Mouse (Mus musculus): Measurements from ENCODE around the gene Themis2.
A peak's percentile ranks its signal among the peaks of the same experiment; 100 is the strongest.

Themis2 gene

DNA sequence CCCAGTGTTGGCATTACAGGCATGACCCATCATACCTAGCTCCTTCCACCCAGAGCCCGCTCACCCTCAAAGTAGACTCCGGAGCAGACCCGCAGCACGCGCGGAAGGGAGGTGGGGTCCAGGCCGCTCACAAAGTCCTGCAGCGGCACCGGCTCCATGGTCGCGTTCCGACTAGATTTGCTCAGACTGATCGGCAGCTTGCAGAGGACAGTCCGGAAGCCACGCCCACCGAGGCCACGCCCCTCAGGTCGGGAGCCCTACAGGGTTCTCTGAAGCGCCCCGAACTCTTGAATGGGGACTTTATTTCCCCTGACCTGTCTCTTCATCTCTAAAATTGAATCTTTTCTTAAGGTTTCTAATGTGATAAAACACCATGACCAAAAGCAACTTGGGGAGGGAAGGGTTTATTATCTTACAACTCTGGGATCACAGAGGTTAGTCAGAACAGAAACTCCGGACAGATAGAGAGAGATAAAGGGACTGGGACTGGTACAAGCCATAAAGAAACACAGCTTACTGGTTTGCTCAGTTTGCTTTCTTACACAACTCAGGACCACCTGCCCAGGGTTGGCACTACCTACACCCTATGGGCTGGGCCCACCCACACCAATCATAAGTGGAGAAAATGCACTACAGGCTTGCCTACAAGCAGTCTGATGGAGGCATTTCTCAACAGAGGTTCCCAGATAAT is at the start of gene Themis2:
Gene Themis2, minus strand, starts transcription at position 192 of the 691 bp plus-strand sequence.
- peak; percentile 88 for DNase-seq (ENCODE audit: low spot score)

DNA sequence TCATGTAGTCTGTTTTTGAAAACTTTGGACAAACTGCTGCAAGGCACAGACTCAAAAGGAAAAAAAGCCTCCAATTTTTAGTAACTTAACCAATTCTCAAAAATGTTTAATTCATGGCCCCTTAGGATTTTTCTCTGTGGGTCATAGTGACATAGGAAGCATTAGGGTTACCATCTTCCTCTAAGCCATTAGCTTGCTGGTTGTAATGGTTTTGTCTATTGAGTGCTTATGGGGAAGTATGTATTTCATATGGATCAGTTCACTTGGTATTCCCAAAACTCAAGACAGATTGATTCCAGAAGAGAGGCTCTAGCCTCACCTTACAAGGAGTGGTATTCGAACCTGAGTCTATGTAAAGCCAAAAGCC is 47.5 kb upstream of the Themis2 start:
- DNase-seq (ENCODE audit: low spot score): no peak

DNA sequence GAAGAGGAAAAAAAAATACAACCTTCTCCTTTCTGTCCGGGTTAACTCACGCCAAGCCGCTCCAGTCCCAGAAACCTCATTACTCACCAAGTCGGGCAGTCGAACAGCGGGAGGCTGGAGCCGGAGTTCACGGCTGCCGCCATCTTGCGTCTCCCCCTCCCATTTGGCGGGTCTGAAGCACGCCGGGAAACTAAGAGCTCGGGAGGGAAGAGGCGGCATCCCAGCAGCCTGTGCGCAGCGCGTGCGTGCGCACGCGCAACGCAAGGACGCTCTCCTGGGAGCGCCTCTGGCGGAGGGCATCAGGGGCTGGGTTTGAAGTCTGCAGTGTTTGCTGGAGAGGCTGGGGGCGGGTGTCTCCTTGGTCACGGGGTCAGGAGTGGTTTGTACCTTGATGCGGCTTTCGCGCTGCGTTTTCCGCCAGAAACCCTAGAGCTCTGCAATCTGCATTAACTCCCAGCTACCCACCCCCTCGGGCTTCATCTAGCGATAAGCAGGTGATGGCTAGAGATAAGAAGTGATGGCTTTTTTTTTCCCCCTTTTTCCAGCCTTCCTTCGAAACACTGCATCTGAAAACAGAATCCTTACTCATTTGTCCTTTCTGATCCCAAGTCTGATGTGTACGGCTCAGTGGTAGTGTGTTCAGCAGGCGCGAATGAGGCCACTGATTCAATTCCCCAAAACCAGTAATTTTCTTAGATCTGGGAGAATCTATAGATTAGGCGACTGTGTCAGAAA is 47.0 kb upstream of the Themis2 start, which contains the start of gene Ppp1r8:
Gene Ppp1r8, minus strand, starts transcription at position 200 of the 735 bp plus-strand sequence.
- peak; percentile 71 for DNase-seq (ENCODE audit: low spot score)

DNA sequence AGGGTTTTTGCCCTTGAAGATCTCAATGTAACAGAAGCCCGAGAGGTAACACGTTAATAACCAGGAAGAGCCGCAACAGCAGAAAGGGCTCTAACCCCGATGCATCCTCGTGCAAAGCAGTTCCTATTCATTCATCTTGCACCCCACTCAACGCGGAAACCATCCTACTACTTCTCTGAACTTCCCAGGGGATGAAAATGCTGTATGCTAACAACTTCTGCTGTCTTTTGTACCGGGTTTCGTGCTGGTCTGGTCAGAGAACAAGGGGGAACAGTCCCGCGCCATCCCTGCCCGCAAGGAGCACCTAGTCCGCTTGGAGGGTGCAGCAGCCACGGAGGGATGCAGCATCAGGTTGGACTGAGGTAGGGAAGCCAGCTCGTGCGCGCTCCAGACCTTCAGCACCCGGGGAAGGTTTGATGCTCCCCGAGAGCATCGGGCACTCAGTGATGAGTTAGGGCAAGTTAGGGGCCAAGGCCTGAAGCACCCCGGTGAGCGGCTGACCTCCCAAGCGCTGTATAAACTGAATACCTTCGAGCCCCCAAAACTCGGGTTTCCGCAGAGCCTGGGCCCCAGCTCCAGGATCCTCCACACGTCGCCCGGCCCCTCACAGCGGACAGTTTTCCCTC is 46.2 kb upstream of the Themis2 start:
- peak; percentile 34 for DNase-seq (ENCODE audit: low spot score)

DNA sequence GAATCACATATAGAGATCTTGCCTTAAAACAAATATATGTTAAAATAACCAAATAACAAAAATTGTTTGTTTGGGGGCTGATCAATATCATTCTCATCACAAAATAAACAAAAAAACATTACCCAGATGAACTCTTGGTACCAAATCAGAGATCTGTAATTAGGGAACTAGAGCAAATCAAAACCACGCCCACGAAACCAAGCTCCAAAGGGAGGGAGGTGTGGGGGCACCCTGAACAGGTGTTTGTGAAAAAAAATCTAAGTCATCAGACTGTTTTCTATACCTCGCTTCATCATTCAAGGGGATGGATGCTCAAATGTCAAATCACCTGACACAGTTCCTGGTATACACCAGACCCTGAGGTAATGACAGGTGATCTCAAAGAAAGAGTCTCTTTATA is 45.3 kb upstream of the Themis2 start:
- DNase-seq (ENCODE audit: low spot score): no peak

DNA sequence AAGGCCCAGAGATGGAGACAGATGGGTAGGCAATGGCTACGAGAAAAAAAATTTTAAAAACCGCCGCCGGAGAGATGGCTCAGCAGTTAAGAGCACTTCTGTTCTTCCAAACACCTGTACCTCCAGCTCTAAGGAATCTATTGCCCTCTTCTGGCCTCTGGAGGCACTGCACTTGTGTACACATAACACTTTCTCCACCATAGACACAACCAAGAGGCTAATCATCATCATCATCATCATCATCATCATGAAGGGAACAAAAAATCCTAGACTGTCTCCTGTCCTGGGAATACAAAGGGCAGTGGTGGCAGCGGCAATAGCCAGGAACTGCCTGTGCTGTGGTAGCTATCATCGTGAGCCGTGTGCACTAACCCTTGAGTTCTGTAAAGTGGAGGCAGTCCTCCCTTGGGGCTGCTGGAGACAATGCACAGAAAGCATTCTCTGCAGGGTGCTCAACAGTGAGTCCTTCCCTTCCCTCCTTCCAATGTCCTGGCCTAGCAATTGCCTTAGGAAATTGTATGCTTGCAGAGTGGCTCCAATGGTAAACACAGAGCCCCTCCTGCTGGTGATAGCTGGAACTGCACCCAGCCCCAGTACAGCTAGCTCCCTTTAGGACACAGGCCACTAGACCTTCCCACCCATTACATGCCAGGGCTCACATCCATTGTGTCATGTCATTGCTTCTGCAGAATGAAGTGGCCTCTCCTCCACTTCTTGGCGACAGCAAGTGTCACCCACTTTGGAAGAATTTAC is 27.6 kb upstream of the Themis2 start:
- DNase-seq (ENCODE audit: low spot score): peak; percentile 81

DNA sequence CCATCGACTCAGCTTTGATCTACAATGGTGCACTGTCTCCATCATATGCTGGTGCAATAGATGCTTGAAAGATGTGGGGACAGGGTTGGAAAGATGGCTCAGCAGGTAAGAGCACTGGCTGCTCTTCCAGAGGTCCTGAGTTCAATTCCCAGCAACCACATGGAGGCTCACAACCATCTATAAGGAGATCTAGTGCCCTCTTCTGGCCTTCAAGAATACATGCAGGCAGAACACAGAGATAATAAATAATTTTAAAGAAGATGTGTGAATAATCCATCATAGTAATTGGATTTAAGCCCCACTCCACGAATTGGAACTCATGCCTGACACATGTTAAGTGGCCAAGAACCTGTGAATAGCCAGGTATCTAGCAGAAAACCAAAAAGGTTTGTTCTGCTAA is 22.3 kb upstream of the Themis2 start:
- DNase-seq (ENCODE audit: low spot score): no peak

DNA sequence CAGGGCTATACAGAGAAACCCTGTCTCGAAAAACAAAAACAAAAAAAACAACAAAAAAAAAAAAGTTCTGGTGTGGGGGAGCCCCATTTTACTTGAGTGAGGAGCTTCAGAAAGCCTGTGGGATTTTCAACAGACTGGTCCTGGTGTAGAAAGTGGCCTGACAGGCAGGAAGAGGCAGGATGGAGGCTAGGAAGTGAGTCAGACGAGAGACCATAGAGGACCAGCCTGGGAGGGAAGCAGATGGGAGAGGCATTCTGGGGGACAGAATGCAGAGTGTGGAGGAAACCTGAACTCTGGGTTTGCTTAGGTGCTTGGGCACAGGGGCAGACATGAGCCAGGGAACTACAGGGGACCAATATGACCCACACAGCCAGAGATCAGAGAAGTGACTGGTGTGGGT is 20.7 kb upstream of the Themis2 start:
- DNase-seq (ENCODE audit: low spot score): no peak

DNA sequence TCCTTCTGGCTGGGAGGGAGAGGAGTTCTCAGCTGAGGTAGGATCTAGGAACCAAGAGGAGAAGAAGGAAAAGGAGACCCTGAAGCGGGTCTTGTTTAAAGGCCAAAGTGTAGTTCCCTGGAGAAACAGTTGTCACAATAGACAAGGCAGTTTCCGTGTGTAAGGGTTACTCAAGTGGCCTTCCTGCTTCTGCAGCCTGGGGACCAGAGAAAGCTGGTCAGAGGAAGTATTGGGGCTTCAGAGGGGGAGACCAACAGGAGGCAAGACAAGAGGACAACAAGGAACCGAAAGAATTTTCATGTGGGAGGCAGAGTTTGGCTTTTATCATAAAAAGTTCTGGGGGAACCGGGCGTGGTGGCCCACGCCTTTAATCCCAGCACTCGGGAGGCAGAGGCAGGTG is 20.2 kb upstream of the Themis2 start:
- no peak for DNase-seq (ENCODE audit: low spot score)

DNA sequence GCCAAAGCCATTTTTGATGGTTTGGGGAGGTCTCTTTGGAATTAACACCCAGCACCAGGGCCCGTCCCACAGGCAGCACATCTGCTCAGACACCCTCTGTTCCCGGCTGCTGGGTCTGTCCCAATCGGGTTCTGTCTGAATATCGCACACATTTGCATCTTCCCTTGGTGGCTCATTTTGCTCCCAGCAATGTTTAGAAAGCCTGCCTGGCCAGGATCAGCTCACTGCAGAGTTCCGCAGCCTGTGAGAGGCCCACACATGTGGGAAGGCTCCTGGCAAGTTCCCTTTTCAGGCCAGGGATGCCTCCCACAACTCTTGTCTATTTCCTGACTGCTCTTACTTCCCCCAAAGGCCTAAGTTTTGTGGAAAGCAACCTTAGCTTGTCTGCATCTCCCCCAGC is 13.4 kb upstream of the Themis2 start:
- DNase-seq (ENCODE audit: low spot score): no peak

DNA sequence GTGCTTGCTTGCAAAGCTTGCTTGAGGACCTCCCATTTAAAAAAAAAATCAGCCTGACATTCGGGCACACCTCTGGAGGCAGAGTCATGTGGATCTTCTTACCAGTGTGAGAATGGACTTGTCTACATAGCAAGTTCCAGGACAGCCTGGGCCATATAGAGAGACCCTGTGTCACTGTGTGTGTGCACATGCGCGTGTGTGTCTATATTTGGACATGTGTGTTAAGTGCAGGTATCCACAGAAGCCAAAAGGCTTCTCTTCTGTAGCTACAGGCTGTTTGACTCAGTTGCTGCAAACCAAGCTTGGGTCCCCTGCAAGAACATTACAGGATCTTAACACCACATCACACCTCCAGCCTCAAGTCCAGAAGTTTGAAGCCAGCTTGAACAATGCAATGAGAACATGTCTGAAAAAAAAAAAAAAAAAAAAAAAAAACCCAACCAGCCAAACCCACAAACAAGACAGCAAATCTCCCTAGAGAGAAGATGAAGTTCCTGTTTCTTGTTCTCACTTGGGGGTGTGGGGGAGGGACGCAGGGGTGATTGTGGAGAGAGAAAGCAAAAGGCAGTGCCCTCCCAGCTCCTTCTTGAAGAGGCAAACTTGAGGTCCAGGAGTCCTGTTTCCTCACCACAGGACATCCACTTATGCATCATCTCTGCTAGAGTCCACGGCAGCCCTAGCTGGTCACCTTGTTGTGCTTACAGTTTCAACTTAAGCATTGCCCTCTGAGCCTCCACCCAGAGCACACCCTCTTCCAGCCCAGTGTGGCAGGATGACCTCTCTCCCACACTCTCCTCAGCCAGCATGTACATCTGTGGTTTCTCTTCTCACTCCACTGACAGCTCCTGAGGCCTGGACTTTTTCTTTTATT is 11.8 kb upstream of the Themis2 start:
- no peak for DNase-seq (ENCODE audit: low spot score)

DNA sequence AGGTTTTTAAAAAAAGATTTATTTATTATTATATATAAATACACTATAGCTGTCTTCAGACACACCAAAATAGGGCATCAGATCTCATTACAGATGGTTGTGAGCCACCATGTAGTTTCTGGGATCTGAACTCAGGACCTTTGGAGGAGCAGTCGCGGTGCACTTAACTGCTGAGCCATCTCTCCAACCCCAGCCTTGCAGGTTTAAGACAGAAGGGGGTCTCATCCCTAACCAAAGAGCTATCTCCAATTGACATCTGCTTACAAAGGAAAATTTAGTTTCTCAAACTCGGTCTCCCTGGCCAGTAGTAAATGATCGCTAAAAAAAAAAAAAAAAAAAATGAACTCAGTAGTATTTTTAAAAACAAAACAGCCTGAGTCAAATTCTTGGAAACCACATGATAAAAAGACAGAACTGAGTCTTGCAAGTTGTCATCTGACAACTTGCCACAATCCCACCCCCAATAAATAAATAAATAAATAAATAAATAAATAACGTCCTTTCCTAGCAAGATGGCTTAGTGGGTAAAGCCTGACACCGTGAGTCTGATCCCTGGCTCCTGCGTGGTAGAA is 10.5 kb upstream of the Themis2 start:
- no peak for DNase-seq (ENCODE audit: low spot score)

DNA sequence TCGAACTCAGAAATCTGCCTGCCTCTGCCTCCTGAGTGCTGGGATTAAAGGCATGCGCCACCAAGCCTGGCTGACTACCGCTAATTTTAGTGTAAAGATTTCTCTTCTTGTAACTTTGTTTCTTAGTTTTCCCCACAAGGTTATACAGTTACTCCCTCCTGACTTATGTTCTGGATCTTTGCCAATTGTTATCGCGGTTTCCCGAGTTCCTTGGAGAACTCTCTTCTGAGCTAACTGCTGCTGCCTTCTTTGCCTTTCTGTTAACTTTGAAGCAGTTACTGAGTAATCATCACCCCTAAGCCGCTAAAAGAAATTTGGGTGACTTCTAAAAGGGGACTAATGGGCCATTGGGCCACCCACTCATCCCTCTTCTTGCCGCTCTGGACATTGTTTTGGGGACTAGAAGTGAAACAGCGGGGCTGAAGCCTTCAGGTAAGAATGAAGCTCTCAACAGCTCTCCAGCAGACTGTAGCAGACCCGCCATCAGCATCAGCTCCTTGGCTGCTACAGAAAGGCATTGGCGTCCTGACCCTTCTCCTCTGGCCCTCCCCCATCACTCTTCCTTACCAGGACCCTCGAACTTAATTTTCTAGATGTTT is 9.5 kb upstream of the Themis2 start:
- no peak for DNase-seq (ENCODE audit: low spot score)

DNA sequence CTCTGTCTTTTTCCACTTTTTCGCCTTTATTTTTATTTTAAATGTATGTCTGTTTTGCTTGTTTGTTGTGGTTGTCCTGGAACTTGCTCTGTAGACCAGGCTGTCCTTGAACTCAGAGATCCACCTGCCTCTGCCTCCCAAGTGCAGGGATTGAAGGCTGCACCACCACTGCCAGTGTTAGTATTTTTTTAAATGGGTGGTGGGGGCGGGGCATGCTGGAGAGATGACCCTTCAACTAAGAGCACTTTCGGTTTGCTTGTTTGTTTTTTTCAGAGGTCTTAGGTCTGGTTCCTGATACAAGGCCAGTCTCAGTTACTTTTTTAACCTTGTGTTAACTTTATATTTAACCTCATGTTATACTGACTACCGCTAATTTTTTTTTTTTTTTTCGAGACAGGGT is 9.0 kb upstream of the Themis2 start:
- no peak for DNase-seq (ENCODE audit: low spot score)

DNA sequence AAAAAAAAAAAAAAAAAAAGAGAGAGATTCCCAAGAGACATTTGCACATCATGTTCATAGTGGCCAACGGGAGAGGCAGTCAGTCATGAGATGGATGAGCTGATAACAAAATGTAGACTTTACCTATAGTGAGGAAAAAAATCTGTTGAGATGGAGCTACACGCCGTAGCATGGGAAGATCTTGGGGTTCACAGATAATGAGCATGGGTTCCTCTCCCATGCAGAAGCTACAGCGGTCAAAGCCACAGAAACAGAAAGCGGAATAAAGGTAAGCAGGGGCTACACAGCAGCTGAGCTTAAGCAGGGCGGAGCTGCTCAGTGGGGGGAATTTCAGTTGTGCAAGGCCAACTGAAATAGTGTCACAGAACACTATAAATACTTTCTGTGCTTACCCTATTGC is 8.1 kb upstream of the Themis2 start:
- no peak for DNase-seq (ENCODE audit: low spot score)

DNA sequence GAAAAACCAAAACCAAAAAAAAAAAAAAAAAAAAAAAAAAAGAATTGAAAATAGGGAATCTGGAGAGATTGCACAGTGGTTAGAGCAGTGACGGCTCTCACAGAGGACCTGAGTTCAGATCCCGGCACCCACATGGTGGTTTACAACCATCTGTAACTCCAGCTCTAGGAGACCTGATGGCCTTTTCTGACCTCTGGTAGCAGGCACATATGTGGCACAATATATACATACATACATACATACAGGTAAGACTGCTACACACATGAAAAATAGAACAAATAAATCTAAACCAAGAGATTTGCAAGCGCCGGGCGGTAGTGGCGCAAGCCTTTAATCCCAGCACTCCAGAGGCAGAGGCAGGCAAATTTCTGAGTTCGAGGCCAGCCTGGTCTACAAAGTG is 7.7 kb upstream of the Themis2 start:
- DNase-seq (ENCODE audit: low spot score): no peak

DNA sequence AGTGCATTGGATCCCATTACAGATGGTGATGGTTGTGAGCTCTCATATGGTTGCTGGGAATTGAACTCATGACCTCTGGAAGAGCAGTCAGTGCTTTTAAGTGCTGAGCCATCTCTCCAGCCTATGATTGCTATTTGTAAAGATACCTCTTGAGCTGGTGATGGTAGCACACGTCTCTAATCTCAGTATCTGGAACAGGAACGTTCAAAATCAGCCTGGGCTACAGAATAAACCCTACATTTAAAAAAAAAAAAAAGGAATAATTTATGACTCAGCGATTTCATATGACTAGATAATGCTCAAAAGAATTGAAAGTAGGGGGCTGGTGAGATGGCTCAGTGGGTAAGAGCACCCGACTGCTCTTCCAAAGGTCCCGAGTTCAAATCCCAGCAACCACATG is 7.0 kb upstream of the Themis2 start:
- no peak for DNase-seq (ENCODE audit: low spot score)

DNA sequence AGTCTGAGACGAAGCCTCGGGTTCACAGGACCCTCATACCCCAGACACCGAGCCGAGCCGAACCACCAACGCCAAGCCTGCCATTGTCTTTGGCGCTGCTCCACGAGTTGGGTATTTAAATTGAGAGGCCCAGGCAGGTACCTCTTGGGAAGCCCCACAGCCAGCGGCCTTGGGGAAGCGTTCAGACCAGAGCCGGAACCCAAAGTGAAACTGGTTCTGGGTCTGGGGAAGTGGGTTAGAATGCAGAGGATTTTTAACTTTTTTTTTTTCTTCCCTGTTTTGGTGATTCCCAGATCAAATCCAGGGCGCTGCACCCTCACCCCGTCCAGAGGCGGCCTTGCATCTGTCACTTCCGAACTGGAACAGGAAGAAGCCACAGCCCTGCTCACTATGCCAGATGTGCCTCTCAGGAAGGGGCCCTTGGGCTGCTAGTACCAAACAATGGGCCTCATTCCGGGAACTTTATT is 6.0 kb upstream of the Themis2 start:
- no peak for DNase-seq (ENCODE audit: low spot score)

DNA sequence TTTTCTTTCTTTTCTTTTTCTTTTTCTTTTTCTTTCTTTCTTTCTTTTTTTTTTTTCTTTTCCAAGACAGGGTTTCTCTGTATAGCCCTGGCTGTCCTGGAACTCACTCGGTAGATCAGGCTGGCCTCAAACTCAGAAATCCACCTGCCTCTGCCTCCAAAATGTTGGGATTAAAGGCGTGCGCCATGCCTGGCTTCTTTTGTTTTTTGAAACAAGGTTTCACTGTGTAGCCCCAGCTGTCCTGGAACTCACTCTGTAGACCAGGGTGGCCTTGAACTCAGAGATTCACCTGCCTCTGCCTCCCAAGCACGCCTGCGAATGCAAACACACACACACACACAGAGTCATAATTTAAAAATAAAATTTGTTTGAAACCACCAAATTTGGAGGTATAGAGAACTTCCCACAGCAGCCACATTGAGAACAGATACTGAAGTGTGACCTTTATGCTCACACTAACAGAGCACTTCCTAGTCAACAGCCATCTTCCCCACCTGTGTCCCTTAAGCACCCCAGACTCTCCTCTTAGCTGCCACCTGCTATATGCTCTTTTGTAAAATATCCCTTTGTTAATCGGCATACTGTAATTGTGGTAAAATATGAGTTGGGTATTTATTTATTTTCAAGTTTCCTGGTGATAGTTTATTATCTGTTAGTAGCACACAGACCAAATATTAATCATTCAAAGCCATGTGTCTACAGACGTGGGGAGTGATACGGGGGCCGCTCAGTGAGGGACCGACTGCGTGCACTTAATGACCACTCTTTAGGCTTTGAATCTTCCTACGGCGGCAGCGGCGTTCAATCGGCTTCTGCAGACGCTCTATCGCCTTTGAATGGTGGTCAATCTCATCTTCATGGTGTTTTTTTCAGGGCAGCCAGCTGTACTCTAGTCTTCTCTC is 5.2 kb upstream of the Themis2 start:
- DNase-seq (ENCODE audit: low spot score): no peak

DNA sequence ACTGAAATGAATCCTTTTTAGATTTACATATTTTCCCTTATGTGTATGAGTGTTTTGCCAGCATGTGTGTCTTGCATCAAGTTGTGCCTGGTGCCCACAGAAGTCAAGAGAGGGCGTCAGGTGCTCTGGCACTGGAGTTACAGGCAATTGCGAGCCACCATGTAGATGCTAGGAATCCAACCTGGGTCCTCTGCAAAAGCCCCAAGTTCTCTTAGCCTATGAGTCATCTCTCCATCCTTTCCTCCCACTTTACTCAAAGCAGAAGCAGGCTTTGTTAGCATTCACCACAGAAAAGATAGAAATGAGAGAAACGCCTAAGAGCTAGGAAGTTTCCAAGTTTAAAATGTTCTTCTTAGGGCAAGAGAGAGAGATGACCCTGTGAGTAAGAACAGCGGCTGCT is 3.7 kb upstream of the Themis2 start:
- no peak for DNase-seq (ENCODE audit: low spot score)
